Mouse (Mus musculus): ENCODE data around the gene Chka.

Gene Chka

DNA sequence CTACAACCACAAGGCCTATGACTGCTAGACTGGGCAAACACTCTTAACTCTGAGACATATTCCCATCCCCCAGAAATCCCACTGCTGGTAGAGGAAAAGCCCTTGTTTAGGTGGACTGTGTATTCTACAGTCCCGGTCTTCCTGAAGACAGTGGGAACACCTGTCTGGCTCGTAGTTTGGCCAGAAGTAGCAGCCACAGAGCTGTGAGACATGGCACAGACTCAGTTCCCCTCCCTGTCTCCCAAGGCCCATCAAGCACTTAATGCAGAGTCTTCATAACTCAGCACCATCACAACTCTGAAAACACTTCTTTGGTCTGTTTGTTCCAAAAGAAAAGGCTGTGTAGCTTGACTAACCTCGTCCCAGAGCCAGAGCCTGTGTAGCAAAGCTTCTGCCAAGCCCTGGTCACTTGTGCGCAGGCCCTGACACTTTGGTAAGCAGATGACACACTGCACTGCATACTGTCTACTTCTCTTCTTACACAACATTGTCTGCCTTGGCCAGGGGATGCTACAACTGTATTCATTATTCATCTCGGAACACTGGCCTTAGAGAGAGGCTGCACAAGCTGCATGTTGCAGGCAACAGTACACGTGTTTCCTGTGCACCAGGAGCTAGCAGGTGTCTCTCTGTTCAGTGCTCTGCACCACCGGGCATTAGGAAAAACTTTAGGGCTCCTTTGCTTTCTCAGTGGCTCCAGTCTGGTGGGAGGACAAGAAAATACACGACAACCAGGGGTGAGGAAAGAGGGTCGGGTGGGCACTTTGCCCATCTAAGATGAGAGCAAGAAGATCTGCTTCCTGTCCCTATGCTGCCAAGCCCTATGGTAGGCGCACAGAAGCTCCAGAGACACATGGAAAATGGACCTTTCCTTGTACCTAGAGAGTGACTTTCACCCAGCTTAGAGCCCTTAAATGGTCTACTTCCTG lies 4.6 kb upstream of the Chka start:
- DNase-seq (ENCODE audit: low read depth, low spot score): no peak

DNA sequence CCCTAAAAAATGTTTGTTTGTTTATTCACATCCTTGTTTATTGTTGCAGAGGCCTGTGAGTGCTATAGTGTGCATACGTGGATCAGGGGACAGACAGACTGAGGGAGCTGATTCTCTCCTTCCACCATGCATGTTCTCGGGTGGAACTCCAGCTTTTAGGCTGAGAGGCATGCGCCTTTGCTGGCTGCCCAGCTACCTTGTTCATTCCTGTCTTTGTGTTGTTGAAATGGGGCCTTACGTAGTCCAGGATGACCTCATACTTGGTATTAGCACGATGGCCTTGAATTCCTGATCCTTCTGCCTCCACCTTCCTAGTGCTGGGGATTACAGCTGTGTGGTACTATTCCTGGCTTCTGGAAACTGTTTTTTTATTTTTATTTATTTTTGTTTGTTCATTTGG lies 3.9 kb upstream of the Chka start:
- DNase-seq (ENCODE audit: low read depth, low spot score): no peak

DNA sequence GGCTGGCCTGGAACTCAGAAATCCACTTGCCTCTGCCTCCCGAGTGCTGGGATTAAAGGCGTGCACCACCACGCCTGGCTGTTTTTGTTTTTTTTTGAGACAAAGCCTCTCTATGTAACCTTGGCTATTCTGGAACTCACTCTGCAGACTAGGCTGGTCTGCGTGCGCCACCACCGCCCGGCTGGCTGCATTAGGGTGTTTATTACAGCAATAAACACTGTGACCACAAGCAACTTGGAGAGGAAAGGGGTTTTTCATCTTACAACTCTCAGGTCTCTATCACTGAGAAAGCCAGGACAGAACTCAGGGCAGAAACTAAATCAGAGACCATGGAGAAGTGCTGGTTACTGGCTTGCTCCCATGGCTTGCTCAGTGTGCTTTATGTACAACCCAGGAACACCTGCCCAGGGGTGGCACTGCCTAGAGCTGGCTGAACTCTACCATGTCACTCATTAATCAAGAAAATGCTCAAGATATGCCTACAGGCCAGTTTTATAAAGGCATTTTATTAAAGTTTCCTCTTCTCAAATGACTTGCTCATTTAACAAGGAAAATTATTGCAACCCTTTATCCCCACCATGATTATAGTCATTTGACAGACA lies 3.3 kb upstream of the Chka start:
- no peak for DNase-seq (ENCODE audit: low read depth, low spot score)

DNA sequence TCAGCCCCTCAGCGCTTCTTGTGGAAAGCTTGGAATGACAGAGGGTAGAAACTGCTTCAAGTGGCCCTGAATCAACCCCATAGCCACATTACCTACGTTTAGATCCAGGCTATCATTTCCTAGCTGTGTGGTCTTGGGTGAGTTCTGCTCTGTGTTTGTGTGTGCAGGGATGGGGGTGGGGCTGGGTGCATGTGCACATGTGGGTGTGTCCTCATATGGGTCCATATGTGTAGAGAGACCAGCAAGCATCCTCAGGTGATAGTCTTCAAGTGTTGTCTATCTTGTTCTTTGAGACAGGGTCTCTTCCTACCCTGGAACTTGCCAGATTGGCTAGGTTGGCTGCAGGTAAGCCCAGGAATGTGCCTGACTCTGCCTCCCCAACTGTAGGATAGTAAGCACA lies 2.3 kb upstream of the Chka start:
- DNase-seq (ENCODE audit: low read depth, low spot score): no peak

DNA sequence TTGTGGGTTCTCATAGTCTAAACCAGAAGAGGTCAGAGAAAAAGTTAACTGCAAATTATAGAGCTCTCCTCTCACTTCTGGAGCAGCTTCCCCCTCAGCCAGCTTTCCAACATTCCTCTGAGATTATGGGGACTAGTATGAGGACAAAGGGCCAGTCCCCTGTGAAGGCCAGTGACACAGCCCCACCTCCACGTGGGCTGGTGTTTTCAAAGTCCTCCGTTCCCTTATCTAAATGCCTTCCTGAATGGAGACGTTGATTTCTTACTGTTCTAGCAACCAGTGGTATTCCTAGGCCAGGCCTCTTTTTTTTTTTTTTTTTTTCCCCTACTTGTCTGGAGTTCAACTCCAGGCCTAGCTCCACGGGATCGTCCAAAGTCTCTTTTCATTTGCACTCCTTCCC lies 1.5 kb upstream of the Chka start:
- no peak for DNase-seq (ENCODE audit: low read depth, low spot score)

DNA sequence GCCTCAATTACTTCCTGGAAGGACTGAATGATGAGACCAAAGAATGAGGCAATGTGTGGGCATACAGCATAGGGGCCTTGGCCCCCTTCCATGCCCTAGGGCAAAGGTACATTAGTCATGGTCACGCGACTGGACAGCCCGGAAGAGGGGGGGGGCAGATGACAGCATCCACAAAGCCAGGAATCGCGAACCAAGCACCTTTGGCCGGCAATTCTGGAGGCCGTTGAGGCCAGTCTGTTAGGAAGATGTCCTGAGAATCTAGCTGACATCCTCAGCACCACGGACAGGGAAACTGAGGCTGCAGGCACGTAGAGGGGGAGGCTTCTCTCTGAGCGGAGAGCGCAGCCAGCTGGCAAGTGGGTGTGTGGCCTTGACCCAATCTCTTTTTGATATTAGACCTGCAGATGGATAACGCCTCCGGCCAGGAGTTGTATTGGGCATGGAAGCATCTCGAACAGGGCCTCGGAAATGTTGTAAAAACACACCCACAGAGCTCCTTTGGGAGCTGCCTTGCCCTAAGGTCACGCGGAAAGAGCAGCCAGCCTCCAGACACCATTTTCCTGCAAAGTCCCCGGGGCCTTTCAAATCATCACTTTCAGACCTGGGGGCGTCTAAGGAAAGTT lies 615 bp upstream of the Chka start:
- peak; percentile 24 for DNase-seq (ENCODE audit: low read depth, low spot score)

DNA sequence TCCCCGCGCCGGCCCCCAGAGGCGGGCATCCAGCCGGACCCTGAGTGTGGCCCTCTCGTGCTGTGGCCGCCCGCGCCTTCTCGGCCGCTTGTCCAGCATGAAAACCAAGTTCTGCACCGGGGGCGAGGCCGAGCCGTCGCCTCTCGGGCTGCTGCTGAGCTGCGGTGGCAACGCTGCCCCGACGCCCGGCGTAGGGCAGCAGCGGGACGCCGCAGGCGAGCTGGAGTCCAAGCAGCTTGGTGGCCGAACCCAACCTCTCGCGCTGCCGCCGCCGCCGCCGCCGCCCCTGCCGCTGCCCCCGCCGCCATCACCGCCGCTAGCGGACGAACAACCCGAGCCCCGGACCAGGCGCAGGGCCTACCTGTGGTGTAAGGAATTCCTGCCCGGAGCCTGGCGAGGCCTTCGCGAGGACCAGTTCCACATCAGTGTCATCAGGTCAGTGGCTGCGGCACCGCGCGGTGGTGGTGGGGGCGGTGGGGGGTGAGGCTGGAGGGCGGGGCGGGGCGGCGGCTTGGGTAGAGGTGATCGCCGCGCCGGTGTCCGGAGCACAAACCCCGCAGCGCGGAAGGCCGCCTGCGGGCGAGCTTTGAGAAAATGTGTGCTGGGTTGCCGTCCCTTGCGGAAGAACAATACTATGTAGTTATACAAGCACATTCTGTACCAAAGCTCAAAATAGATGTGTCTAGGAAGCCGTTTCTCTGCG lies 557 bp downstream of the Chka start:
- DNase-seq (ENCODE audit: low read depth, low spot score): peak; percentile 56

DNA sequence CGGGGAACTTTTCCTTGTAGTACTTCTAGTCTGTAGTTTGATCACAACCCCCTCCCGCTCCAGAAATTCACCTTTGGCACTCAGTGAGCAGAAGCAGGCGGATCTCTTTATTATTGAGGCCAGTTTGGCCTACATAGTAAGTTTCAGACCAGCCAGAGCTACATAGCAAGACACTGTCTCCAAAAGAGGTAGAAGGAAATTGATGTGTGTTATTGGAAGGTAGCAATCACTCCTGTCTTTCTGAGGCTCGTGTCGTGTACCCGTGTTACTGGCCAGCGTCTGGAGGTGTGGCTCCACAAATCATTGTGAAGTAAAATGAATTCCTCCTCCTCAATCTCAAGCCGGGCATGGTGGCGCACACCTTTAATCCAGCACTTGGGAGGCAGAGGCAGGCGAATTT lies 1.5 kb downstream of the Chka start:
- no peak for DNase-seq (ENCODE audit: low read depth, low spot score)

DNA sequence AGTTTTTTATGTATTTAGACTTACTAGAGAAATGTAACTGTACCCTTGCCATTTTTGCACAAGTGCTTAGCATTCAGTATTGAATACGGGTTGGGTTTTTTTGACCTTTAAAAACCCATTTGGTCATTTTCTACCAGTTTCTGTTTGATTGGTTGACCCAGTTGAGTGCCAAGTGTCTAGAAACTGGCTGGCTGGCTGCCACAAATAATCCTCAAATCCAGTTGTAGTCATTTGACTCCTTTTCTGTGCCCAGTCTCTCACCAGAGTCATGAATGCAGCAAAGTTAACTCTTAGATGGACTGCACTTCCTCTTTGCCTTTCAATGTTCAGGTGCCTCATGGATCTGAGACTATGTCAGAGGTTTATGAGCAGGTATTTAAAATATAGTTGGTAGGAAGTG lies 2.3 kb downstream of the Chka start:
- no peak for DNase-seq (ENCODE audit: low read depth, low spot score)

DNA sequence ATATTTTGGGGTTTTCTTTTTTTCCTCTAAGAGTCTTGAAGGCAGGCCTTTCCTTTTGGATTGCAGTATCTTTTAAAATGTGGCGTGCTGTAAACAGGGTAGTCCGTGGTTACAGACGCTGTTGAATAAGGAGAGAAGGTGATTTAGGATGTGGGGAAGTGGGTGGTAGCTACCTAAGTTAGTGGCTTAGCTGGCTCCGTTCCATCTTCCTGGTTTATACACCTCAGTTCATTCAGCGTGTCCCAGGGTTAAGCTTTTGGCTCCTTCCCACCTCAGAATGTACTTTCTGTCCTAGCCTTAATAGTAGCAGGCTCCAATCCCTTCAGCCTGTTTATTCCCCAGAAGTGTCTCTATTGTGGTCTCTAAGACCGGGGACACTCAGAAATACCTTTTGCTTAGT lies 3.5 kb downstream of the Chka start:
- DNase-seq (ENCODE audit: low read depth, low spot score): no peak

DNA sequence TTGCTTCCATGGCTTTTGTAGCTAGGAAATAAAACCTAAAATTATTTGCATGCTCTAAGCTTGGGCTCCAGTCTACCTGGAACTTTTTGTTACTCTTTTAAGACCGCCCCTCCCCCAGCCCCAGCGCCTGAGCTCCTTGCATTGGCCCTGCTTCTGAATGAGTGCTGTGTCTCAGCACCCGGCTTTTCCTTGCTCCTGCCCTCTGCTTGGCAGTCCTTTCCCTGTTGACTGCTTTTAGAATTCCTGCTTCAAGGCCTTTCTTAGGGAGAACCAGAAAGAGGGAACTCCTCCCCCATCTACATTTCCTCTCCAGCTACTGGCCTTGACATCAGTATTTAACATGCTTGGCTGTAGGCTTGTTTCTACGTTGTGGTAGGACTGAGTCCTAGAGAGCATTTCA lies 4.0 kb downstream of the Chka start:
- no peak for DNase-seq (ENCODE audit: low read depth, low spot score)

DNA sequence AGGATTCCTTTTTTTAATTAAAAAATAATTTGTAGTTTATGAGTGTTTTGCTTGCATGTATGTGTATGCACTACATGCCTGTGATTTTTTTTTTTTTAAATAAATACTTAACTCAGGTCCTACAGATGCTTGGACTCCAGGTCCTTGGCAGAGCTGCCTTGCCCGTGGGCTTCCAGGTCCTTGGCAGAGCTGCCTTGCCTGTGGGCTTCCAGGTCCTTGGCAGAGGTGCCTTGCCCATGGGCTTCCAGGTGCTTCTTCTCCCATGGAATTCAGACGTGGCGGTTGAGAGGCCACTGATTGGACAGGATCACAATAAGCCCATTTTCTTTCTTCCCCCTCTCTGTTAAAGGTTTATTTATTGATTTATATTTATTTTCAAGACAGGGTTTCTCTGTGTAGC lies 5.6 kb downstream of the Chka start:
- DNase-seq (ENCODE audit: low read depth, low spot score): no peak

DNA sequence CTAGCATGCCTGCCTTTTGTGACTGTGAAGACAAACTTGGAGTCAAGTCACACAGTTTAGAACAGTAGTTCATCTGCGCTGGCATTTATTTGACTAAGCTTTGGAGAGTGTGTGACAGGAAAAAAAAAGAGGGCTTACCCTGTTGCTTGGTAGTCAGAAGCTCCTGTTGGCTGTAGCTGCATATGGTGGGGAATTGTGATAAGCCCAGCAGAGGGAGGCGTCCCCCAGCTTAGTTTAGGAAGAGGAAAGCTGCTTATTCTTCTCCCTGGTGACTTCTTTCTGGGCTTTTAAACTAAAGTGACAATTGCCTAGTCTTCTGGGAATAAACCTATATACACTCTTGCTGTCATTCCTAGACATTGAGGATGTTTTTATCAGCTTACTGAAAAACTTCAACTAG lies 11.1 kb downstream of the Chka start:
- DNase-seq (ENCODE audit: low read depth, low spot score): no peak

DNA sequence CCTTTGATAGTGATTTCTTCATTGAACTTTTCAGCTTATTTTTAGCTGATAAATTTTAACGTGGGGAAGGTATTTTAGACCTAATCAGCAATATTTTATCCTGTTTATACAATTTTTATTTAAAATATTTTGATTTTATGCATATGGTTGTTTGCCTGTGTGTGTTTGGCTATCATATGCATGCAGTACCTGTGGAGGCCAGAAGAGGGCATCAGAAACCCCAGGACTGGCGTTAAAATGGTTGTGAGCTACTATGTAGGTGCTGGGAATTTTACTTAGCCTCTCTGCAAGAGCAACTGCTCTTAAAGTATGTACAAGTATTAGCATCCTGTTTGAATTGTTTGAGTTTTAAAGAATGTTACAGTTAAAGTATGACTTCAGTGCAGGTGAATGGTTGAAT lies 13.4 kb downstream of the Chka start:
- DNase-seq (ENCODE audit: low read depth, low spot score): no peak

DNA sequence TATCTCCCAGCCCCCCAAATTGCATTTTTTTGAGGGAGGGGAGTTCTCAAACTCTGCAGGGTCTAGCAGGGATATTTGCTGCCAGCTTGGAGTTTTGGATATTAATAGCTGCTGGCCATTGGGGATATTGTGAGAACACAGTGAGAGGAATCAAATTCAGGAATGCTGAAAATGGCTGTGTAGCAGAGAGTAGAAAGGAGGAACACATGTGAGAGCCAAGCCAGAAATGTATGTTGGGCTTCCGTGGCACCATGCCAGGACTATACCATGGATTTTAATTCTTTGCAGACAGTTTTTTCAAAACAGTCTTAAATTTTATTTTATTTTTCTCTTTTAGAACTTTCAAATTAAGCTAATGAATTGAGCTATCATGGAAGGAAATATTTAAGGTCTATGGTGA lies 16.7 kb downstream of the Chka start:
- no peak for DNase-seq (ENCODE audit: low read depth, low spot score)

DNA sequence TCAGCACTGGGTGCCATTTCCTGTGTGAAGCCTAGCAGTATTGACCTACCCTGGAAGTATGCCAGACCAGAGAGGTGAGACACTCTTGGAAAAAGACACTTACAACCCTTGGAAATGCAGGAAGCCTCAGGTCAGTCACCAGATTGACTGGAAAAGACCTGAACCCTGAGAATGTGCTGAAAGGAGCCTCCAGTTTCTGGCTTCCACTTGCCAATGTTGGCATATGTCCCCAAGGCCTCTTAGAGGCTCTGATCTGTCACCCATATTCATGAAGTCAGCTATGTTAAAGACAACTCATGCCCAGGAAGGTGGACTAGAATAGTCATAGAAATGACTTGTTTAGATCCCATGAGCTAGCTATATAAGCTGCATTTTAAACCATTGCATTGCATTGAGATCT lies 19.9 kb downstream of the Chka start:
- DNase-seq (ENCODE audit: low read depth, low spot score): no peak

DNA sequence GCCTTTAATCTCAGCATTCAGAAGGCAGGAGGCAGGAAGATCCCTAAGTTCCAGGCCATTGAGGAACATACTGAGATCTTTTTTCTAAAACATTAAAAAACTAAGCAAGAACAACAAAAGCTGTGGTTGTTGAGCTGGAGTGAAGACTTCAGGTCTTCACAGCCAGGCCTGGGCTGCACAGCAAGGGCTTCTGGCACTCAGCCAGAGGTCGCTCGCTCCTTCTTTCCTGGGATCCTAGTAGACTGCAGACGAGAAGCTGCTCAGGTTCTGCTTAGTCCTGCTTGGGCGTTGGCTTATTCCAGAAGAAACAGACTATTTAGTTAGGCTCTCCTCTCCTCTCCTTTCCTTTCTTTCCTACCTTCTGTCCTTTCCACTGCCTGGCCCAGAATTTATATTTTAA lies 20.8 kb downstream of the Chka start:
- DNase-seq (ENCODE audit: low read depth, low spot score): no peak

DNA sequence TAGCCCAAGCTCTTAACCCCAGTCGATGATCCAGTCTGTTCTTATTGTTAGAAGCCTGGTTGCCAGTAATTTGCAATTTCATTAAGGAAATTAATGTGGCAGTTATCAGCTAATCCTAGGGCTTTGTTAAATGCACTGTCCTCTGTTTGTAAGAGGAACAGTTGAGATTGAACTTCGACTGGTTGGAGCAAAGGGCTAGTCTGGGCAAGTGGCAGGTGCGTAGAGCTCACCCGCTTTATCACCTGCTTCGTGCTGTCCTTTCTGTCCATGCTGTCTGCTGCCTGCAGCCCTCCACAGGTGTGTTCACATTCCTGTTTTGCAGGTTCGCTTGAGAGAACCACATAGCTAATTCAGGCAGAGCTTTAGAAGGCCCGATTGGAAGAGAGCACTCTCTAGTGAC lies 23.5 kb downstream of the Chka start:
- no peak for DNase-seq (ENCODE audit: low read depth, low spot score)

DNA sequence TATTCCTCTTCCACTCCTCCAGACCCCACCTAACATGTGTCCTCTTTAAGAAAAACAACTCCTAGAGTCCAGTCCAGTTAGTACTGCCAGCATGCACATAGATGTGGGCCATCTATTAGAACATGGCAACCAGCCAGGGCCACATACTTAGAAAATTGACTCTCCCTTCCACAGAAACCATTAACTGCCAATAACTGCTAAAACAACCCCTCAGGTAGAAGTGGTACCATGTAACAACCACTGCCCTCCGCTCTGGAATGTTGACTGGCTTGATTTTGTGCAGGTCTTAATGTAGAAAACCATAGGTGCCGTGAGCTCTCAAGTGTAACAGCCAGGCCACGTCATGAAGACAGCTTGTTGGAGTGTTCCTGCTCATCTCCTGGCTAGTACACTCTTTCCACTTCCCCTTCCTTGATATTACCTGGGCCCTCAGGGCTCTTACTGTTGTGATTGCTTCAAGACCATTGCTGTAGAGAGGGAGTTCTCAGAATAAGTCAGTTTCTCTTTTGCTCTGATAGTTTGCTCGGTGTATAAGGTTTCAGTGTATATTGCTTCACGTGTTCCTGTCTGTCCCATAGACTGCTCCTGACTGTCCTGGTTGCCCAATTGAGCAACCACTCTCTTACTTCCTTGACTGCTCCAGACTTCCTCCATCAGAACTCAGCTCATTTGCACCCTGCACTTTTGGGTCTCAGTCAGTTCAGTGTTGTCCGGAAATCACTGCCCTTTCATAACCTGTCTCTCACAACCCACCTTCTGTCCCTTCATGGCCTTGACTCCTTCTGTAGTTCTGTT lies 28.7 kb downstream of the Chka start:
- DNase-seq (ENCODE audit: low read depth, low spot score): no peak

DNA sequence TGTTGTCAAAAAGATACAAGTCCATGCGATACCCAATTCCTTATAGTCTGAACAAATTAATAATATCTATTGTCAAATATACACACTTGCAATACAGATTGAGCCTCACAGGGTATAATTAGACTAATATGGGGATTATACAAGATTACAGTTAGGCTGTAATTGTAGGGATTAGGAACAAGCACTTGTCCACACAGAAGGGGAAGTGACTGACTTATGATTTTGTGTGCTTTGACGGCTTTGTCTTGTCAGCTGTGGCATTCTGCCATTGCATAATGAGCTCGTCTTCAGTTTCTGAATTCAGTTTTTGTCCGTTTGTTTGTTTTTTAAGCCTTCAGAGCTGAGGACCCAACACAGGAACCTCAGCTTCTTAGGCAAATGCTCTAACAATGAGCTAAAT lies 30.6 kb downstream of the Chka start:
- DNase-seq (ENCODE audit: low read depth, low spot score): no peak

DNA sequence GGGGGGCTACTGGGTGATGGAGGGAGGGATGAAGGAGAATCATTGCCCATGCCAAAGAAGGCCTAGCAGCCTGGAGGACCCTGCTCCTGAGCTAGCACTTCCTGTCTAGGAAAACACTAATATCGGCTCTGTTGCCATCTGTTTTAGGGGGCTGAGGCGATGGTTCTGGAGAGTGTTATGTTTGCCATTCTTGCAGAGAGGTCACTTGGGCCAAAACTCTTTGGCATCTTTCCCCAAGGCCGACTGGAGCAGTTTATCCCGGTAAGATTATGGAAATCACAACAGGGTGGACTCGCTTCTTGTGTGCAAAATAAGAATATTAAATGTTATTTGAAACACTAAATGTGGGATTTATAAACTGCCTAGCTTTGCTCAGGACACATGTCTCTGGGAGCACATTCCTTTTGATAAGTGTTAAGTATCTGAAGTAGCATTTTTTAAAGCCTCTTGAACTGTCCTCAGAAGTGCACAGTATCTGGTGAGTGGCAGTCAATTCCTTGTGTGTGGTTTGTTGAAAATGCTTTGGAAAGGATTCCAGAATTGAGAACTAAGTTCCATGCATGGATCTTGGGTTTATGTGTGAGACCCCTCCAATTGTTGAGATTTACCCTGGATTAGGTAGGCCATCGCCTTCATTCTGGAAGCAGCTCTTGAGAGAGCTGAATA lies 32.9 kb downstream of the Chka start:
- no peak for DNase-seq (ENCODE audit: low read depth, low spot score)
